Mouse (Mus musculus): ENCODE data around the gene Eepd1. TPM values are rescaled to one million over a fixed set of nuclear protein-coding genes. Genes with fewer than 3 reads are reported as not detected.

Eepd1 gene
- total and polyA plus RNA-seq, 2 experiments from 2014 or later, result 13.5 to 16.2 TPM

GRCm38 (mm10) chr9:25450394-25450793 is 31.0 kb upstream of the Eepd1 start:
- Histone ChIP-seq H3K4me2 (ENCODE audit: low read depth, low read length, poor library complexity, severe bottlenecking) (no peak overlapping the region), H3K27me3 (ENCODE audit: insufficient read depth, low read length) (no peaks in the 10 kb centered on the region), H3K36me3 (ENCODE audit: insufficient read depth, low read length) (no peaks in the 10 kb centered on the region), H3K4me1 (ENCODE audit: insufficient read depth, low read length) (no peaks in the 10 kb centered on the region), H3K27ac (ENCODE audit: low read depth, low read length) (no peak overlapping the region), H3K4me3 (ENCODE audit: low read depth, low read length) (no peak overlapping the region), H3K9ac (replicated peaks; ENCODE audit: low read length, poor library complexity, severe bottlenecking) (no peak overlapping the region), H3K9me3 (ENCODE audit: low read length) (no peaks in the 10 kb centered on the region)
- DNase-seq (ENCODE audit: low spot score) (no peak), ATAC-seq (ENCODE audit: low FRiP score) (no peak)
- no peak for TF ChIP-seq CTCF (IDR thresholded peaks at IDR 0.05)
- WGBS, result 74% methylated on average over 4 of the region's 4 CpGs

GRCm38 (mm10) chr9:25455027-25455426 is 26.3 kb upstream of the Eepd1 start:
- Histone ChIP-seq H3K27me3 (ENCODE audit: insufficient read depth, low read length) (no peaks in the 10 kb centered on the region), H3K4me1 (ENCODE audit: insufficient read depth, low read length) (no peaks in the 10 kb centered on the region), H3K4me2 (ENCODE audit: low read depth, low read length, poor library complexity, severe bottlenecking) (no peak overlapping the region), H3K9ac (replicated peaks; ENCODE audit: low read length, poor library complexity, severe bottlenecking) (no peak overlapping the region), H3K4me3 (ENCODE audit: low read depth, low read length) (no peak overlapping the region), H3K27ac (ENCODE audit: low read depth, low read length) (no peak overlapping the region), H3K9me3 (ENCODE audit: low read length) (no peaks in the 10 kb centered on the region), H3K36me3 (ENCODE audit: insufficient read depth, low read length) (no peaks in the 10 kb centered on the region)
- ATAC-seq (ENCODE audit: low FRiP score) (no peak), DNase-seq (ENCODE audit: low spot score) (no peak)
- TF ChIP-seq CTCF (IDR thresholded peaks at IDR 0.05), result no peak
- 88% methylated on average over 2 of the region's 2 CpGs for WGBS

GRCm38 (mm10) chr9:25460835-25461555 is 20.4 kb upstream of the Eepd1 start:
- Histone ChIP-seq H3K4me2 (ENCODE audit: low read depth, low read length, poor library complexity, severe bottlenecking) (no peak overlapping the region), H3K4me1 (ENCODE audit: insufficient read depth, low read length) (no peaks in the 10 kb centered on the region), H3K36me3 (ENCODE audit: insufficient read depth, low read length) (no peaks in the 10 kb centered on the region), H3K27ac (ENCODE audit: low read depth, low read length) (no peak overlapping the region), H3K27me3 (ENCODE audit: insufficient read depth, low read length) (no peaks in the 10 kb centered on the region), H3K4me3 (ENCODE audit: low read depth, low read length) (no peak overlapping the region), H3K9ac (replicated peaks; ENCODE audit: low read length, poor library complexity, severe bottlenecking) (no peak overlapping the region), H3K9me3 (ENCODE audit: low read length) (no peaks in the 10 kb centered on the region)
- ATAC-seq (ENCODE audit: low FRiP score), result no peak
- TF ChIP-seq CTCF (IDR thresholded peaks at IDR 0.05), result no peak
- no peak for DNase-seq (ENCODE audit: low spot score)
- 89% methylated on average over 10 of the region's 10 CpGs for WGBS

- 87% methylated on average over 1 of the region's 1 CpGs for WGBS
- ATAC-seq (ENCODE audit: low FRiP score), result no peak
Observed at GRCm38 (mm10) chr9:25464305-25464704, 17.0 kb upstream of the Eepd1 start.

GRCm38 (mm10) chr9:25479392-25480020 is 1.8 kb upstream of the Eepd1 start:
- TF ChIP-seq CTCF (IDR thresholded peaks at IDR 0.05), result no peak
- H3K27me3 ChIP-seq (ENCODE audit: insufficient read depth, low read length), result no peaks in the 10 kb centered on the region
- H3K9ac ChIP-seq (replicated peaks; ENCODE audit: low read length, poor library complexity, severe bottlenecking), result no peak overlapping the region
- no peak overlapping the region for H3K4me3 ChIP-seq (ENCODE audit: low read depth, low read length)
- H3K27ac ChIP-seq (ENCODE audit: low read depth, low read length), result no peak overlapping the region
- no peaks in the 10 kb centered on the region for H3K36me3 ChIP-seq (ENCODE audit: insufficient read depth, low read length)
- H3K9me3 ChIP-seq (ENCODE audit: low read length), result no peaks in the 10 kb centered on the region
- ATAC-seq (ENCODE audit: low FRiP score), result no peak
- DNase-seq (ENCODE audit: low spot score), result no peak
- 87% methylated on average over 7 of the region's 7 CpGs for WGBS
- H3K4me2 ChIP-seq (ENCODE audit: low read depth, low read length, poor library complexity, severe bottlenecking), result no peak overlapping the region
- peaks cover 5% of the 10 kb centered on the region; the same call in 1 of the 2 replicates for H3K4me1 ChIP-seq (ENCODE audit: insufficient read depth, low read length)

More at GRCm38 (mm10) chr9:25464305-25464704, 17.0 kb upstream of the Eepd1 start:
- no peak for DNase-seq (ENCODE audit: low spot score)
- H3K36me3 ChIP-seq (ENCODE audit: insufficient read depth, low read length), result no peaks in the 10 kb centered on the region
- no peaks in the 10 kb centered on the region for H3K27me3 ChIP-seq (ENCODE audit: insufficient read depth, low read length)
- H3K4me1 ChIP-seq (ENCODE audit: insufficient read depth, low read length), result no peaks in the 10 kb centered on the region
- H3K27ac ChIP-seq (ENCODE audit: low read depth, low read length), result no peak overlapping the region
- TF ChIP-seq CTCF (IDR thresholded peaks at IDR 0.05), result no peak
- no peak overlapping the region for H3K4me2 ChIP-seq (ENCODE audit: low read depth, low read length, poor library complexity, severe bottlenecking)
- peaks cover 6% of the 10 kb centered on the region; the same call in 1 of the 2 replicates for H3K9me3 ChIP-seq (ENCODE audit: low read length)
- no peak overlapping the region for H3K9ac ChIP-seq (replicated peaks; ENCODE audit: low read length, poor library complexity, severe bottlenecking)
- H3K4me3 ChIP-seq (ENCODE audit: low read depth, low read length), result no peak overlapping the region

GRCm38 (mm10) chr9:25480676-25481075 is 671 bp upstream of the Eepd1 start:
- ATAC-seq (ENCODE audit: low FRiP score), result no peak

More at GRCm38 (mm10) chr9:25480676-25481075, 671 bp upstream of the Eepd1 start:
- Histone ChIP-seq H3K27me3 (ENCODE audit: insufficient read depth, low read length) (no peaks in the 10 kb centered on the region), H3K36me3 (ENCODE audit: insufficient read depth, low read length) (no peaks in the 10 kb centered on the region), H3K9me3 (ENCODE audit: low read length) (no peaks in the 10 kb centered on the region), H3K9ac (replicated peaks; ENCODE audit: low read length, poor library complexity, severe bottlenecking) (no peak overlapping the region), H3K27ac (ENCODE audit: low read depth, low read length) (peak overlapping the region; percentile 57; the same call in 1 of the 2 replicates), H3K4me1 (ENCODE audit: insufficient read depth, low read length) (peaks cover 8% of the 10 kb centered on the region; the same call in 1 of the 2 replicates), H3K4me2 (ENCODE audit: low read depth, low read length, poor library complexity, severe bottlenecking) (peak overlapping the region; percentile 81; the same call in 1 of the 2 replicates), H3K4me3 (ENCODE audit: low read depth, low read length) (peak overlapping the region; percentile 59; the same call in 1 of the 2 replicates)
- no peak for TF ChIP-seq CTCF (IDR thresholded peaks at IDR 0.05)
- 82% methylated on average over 2 of the region's 2 CpGs for WGBS
- no peak for DNase-seq (ENCODE audit: low spot score)
